Mouse (Mus musculus) thymus, postnatal 0 days (tissue): ENCODE data around the gene Gm2042. TPM values are rescaled to one million over a fixed set of nuclear protein-coding genes. Genes with fewer than 3 reads are reported as not detected.
"Not testable (repeated sequence)": the region's sequence is repeated elsewhere in the genome, so short reads cannot be mapped to it uniquely, and the experiment has no call there.

Experiments
- DNase-seq: peaks from one replicate; pipeline ENCODE4 v3.0.0-alpha.2; 2015; ENCODE audit warnings: low spot score
- polyA plus RNA-seq: library from polyadenylated mRNA; unstranded; fragments of >200 nt; fragmentation: Nextera tagmentation; extraction: Ambion mirVana; gene quantifications from 2 replicates; pipeline ENCODE4 v1.2.1, GENCODE M21; 2015

Gm2042 gene
- not detected in 2 replicates for polyA plus RNA-seq

DNA sequence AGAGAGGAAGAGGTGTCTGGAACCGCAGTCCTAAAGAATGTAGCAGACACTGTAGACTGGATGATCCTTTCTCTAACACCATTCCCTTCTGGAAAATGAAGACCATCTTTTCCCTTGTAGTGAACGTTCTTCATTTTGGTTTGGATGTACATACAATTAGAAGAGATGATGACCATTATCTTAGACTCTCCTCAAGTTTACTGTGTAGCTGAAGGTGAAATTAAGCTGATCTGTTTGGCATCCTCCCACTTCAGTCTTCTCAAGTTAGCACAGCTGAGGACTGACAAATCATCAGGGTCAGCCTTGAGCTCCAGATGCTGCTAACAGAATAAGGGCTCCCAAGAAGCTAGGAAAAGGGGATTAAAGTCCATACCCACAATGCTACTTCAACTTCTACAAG lies at the start of gene Gm2042:
Gene Gm2042 (plus strand): TSS at position 301 of the 400 bp plus-strand sequence.
- not testable (repeated sequence) for DNase-seq

DNA sequence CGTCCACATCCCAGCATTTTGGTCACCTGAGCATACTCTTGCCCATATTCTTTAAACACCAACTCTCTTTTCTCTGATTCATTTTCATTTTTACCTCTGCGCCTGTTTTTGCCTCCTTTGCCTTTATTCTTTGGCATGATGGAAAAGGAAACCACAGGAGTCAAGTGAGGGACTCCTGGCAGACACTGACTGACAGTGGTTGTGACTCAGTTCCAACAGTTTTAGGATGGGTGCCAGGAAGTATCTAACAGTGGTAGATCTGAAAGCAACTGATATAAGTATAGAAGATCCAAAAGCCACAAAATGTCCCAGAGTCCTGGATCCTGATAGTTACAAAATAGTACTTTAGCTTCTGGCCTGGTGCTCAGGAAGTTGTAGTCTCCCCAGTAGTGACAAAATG lies 34.2 kb upstream of the Gm2042 start, which contains the start of gene Gm2035:
Gene Gm2035 (minus strand): TSS at position 137 of the 400 bp plus-strand sequence.
- not testable (repeated sequence) for DNase-seq

- DNase-seq = not testable (repeated sequence)
These were observed 30.1 kb downstream of the Gm2042 start for GRCm38 (mm10) chr12:87984000-87984399.

DNA sequence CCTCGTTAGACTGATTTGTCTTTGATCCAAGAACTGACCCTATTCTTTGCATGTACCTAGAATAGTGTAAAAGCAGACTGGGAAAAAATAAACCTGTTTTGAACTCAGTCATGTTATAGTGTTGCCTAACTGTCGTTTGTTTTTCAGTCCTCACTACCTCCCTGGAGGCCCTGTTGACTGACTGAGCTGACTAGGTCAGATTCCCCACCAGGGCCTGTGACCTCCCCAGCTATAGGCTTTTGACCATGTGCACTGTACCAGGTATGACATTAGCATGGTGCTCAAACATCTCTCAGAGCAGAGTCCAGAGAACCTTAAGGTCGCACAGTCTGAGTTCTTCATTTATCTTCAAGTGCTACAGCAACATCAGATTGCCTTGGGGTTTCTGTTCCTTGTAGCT lies 50.2 kb downstream of the Gm2042 start:
- not testable (repeated sequence) for DNase-seq

Other genes starting within 250 kb of the Gm2042 start
- not detected in 2 replicates for gene Gm21319, start 178.3 kb upstream of the Gm2042 start, polyA plus RNA-seq
- gene Gm21936, start 158.6 kb upstream of the Gm2042 start, polyA plus RNA-seq = not detected in 2 replicates
- not detected in 2 replicates for gene BB287469, start 137.5 kb upstream of the Gm2042 start, polyA plus RNA-seq
- not detected in 2 replicates for gene Gm2001, start 111.7 kb upstream of the Gm2042 start, polyA plus RNA-seq
- gene Gm2016, start 80.0 kb upstream of the Gm2042 start, polyA plus RNA-seq = 0.12 TPM in 2 replicates
- gene Gm2022, start 58.7 kb upstream of the Gm2042 start, polyA plus RNA-seq = not detected in 2 replicates
- gene Gm2035, start 34.2 kb upstream of the Gm2042 start, polyA plus RNA-seq = not detected in 2 replicates
- gene Gm2075, start 57.8 kb downstream of the Gm2042 start, polyA plus RNA-seq = not detected in 2 replicates
- gene Gm6803, start 64.7 kb downstream of the Gm2042 start, polyA plus RNA-seq = not detected in 2 replicates
- not detected in 2 replicates for gene Gm2056, start 72.9 kb downstream of the Gm2042 start, polyA plus RNA-seq
- not detected in 2 replicates for gene Gm16368, start 129.6 kb downstream of the Gm2042 start, polyA plus RNA-seq
- gene Gm10436, start 228.0 kb downstream of the Gm2042 start, polyA plus RNA-seq = not detected in 2 replicates